Mouse (Mus musculus): ENCODE measurements at regions not wholly inside any gene's neighbourhood (a gene's known extent, or its start where the extent isn't known, plus 50 kb on each side); places are given as distances from the start of the nearest gene placed in this dataset.
A peak's percentile ranks its signal among the peaks of the same experiment; 100 is the strongest.

DNA sequence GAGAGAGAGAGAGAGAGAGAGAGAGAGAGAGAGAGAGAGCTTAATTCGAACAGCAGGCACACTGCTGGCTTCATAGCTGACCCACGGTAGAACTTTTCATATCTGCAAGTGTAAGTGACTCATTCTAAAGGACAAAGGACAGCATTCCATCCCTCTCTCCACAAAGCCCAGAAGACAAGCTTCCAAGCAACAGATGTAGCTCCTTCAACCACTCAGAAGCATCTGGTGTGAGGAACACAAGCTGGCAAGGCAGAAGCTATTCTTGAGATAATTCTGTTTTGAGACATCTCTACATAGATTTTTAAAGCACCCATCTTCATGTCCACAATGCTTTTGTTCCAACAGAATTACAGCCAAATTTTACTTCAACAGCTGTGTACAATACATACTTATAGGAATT is 294.2 kb upstream of the Gria1 start:
- no peak for DNase-seq (ENCODE audit: low read depth)
- TF ChIP-seq CTCF (IDR thresholded peaks at IDR 0.05; ENCODE audit: borderline replicate concordance, extremely low read depth, insufficient read depth, insufficient read length) (no peak), POLR2A (IDR thresholded peaks at IDR 0.05; ENCODE audit: borderline replicate concordance, extremely low read depth, insufficient read depth, insufficient read length, poor library complexity, severe bottlenecking) (no peak)

DNA sequence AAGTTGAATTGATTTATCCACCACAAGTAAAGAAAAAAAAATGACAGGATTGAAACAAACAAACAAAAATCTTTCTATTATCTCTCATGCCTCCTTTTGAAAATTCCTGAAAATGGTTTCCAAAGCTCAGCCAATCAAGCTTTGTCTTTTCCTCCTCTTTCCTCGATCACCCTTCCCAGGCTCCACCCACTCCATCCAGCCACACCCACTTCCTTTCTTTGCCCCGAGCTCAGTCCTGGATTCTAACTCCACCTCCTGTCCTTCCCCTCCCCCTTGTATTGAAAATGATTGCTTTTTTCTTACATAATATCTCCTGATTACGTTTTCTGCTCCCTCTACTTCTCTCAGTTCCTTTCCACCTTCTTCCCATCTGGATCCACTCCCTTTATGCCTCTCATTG is 286.0 kb upstream of the Gria1 start:
- TF ChIP-seq POLR2A (IDR thresholded peaks at IDR 0.05; ENCODE audit: borderline replicate concordance, extremely low read depth, insufficient read depth, insufficient read length, poor library complexity, severe bottlenecking), result no peak
- TF ChIP-seq CTCF (IDR thresholded peaks at IDR 0.05; ENCODE audit: borderline replicate concordance, extremely low read depth, insufficient read depth, insufficient read length), result no peak
- DNase-seq (ENCODE audit: low read depth), result no peak

DNA sequence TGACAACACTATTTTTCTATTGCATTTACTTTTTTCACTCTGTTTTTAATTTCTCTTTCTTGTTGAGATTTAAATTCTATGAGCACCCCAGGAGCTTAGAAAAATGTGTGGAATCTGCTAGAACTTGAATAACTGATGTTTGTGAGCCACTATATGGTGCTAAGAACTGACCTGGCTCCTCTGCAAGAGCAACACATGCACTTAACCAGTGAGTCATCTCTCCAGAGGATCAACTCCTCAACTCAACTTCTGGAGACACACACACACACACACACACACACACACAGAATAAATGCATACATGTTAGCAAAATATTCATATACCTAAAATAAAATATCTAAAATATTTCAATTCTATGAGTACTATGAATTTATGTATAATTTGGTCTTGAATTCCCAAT is 285.0 kb upstream of the Gria1 start:
- TF ChIP-seq POLR2A (IDR thresholded peaks at IDR 0.05; ENCODE audit: borderline replicate concordance, extremely low read depth, insufficient read depth, insufficient read length, poor library complexity, severe bottlenecking) (no peak), CTCF (IDR thresholded peaks at IDR 0.05; ENCODE audit: borderline replicate concordance, extremely low read depth, insufficient read depth, insufficient read length) (no peak)
- no peak for DNase-seq (ENCODE audit: low read depth)

DNA sequence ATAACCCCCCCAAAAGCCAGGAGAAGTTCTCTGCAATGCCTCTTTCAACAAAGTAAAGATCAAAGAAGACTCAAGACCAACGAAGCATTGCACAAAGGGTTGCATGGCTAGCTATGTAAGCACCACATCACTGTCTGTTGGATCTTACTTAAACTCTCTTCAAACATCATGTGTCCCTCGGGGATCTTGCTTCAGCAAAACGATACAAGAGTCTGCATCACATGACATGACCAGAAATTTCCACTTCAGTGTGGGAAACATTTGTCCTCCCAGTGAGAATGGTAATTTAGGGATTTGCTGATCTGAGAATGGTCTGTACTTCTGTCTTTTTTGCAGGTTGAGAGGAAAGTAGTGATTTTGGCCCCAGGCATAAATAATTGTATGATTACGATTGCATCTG is 283.6 kb upstream of the Gria1 start:
- TF ChIP-seq CTCF (IDR thresholded peaks at IDR 0.05; ENCODE audit: borderline replicate concordance, extremely low read depth, insufficient read depth, insufficient read length) (no peak), POLR2A (IDR thresholded peaks at IDR 0.05; ENCODE audit: borderline replicate concordance, extremely low read depth, insufficient read depth, insufficient read length, poor library complexity, severe bottlenecking) (no peak)
- DNase-seq (ENCODE audit: low read depth), result peak; percentile 31

DNA sequence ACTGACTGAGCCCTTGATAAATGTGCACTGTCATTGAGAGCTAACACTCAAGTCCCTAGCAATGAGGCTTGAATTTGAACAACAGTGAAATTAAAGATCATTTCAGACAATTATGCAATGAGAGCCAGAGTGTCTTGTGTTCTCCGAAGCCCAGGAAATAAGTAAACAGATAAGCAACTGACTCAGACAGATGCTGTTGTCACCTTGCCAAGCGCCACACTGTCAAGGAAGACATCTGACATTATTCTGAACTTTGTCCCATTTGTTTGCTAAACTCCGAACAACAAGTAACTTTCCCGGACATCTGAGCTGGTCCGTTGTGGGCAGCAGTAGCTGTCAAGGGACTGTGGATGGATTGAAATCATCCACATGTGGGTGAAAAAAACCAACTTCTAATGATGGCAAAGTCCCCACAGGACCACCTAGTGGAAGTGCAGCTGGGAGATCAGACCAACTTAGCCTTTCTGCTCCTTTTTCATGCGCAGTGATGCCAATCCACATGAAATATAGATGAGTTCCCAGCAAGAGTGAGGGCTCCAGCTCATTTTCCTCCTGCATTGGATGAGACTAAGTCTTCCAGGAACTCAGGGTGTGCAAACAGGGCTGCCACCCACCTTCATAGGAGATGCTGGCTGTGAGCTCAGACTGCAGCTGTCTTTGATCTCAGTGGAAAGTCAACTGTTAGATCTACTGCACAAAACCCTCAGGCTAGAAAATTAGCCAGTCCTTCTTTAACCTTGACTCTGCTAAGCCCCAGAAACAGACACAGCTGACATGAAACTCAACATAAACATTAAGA is 282.8 kb upstream of the Gria1 start:
- TF ChIP-seq CTCF (IDR thresholded peaks at IDR 0.05; ENCODE audit: borderline replicate concordance, extremely low read depth, insufficient read depth, insufficient read length) (no peak), POLR2A (IDR thresholded peaks at IDR 0.05; ENCODE audit: borderline replicate concordance, extremely low read depth, insufficient read depth, insufficient read length, poor library complexity, severe bottlenecking) (no peak)
- no peak for DNase-seq (ENCODE audit: low read depth)

DNA sequence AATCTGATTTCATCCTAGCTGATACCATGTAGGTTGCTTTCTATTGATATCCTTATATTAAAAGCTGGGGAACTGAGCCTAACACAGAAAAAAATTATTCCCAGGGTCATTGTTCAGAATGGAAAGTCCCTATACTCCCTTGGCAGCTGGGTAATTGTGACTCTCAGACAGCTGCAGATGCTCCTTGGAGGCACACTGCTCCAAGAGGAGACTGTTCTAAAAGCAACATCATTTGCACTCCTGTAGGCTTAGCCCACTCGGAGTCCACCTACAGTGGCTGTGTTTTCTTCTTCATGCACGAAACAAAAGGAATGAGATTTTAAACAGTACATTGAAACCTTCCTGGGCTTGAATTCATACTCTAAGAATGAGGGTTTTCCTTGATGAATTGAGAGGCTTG is 269.3 kb upstream of the Gria1 start:
- TF ChIP-seq POLR2A (IDR thresholded peaks at IDR 0.05; ENCODE audit: borderline replicate concordance, extremely low read depth, insufficient read depth, insufficient read length, poor library complexity, severe bottlenecking), result no peak
- no peak for TF ChIP-seq CTCF (IDR thresholded peaks at IDR 0.05; ENCODE audit: borderline replicate concordance, extremely low read depth, insufficient read depth, insufficient read length)
- peak; percentile 63 for DNase-seq (ENCODE audit: low read depth)

DNA sequence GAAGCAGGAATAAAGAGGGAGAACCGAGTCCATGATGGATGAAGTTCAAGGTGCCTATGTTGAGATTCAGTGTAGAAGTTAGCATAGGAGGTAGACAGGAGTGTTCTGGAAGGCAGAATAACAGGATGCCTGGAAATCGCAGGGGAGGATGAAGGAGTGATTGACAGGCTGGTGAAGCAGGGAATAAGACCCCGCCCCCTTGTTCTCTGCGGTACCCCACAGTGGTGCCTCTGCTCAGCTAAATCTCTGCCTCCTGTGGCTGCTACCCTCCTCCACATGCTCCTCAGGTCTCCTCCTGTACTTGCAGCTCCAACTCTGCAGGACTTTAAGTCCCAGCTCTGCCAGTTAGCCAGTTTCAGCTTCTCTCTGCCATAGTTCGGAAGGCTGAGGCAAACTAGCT is 261.2 kb upstream of the Gria1 start:
- no peak for TF ChIP-seq CTCF (IDR thresholded peaks at IDR 0.05; ENCODE audit: borderline replicate concordance, extremely low read depth, insufficient read depth, insufficient read length)
- TF ChIP-seq POLR2A (IDR thresholded peaks at IDR 0.05; ENCODE audit: borderline replicate concordance, extremely low read depth, insufficient read depth, insufficient read length, poor library complexity, severe bottlenecking), result no peak
- peak; percentile 44 for DNase-seq (ENCODE audit: low read depth)

DNA sequence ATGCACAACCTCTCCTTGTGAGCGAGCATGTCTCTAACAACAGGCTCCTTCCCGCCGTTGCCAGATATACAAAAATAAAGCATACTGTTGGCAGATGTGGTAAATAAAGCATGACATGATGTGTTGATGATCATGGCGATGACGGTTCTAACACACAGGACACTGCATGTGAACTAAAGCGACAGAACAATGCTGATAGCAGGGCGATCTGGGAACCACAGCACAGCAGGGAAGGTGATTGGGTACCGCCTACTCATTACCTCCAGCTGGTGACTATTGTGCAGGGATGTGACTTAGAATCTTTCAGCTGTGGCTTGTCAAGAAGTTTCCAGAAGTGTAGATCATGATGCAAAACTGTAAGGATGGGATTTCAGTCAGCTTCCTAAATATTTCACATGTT is 260.5 kb upstream of the Gria1 start:
- DNase-seq (ENCODE audit: low read depth), result no peak
- TF ChIP-seq CTCF (IDR thresholded peaks at IDR 0.05; ENCODE audit: borderline replicate concordance, extremely low read depth, insufficient read depth, insufficient read length), result no peak
- TF ChIP-seq POLR2A (IDR thresholded peaks at IDR 0.05; ENCODE audit: borderline replicate concordance, extremely low read depth, insufficient read depth, insufficient read length, poor library complexity, severe bottlenecking), result no peak

DNA sequence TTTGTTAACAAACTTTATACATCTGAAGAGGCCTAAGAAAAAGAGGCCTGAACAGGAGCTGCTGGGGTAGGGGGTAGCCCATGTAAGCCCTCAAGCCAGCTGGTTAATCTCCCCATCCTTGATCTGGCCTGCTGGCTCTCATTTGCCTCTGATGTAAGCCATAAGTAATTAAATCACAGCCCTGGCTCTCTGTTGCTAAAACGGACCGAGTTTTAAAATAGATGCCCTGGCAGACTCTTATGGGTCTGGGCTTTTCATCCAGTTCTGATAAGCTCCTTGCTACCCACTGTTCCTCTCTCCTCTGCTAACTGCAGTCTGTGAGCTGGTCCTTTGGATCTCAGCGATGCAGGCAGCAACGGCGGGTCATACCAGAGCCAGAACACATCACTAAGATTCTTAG is 259.3 kb upstream of the Gria1 start:
- TF ChIP-seq CTCF (IDR thresholded peaks at IDR 0.05; ENCODE audit: borderline replicate concordance, extremely low read depth, insufficient read depth, insufficient read length) (no peak), POLR2A (IDR thresholded peaks at IDR 0.05; ENCODE audit: borderline replicate concordance, extremely low read depth, insufficient read depth, insufficient read length, poor library complexity, severe bottlenecking) (no peak)
- DNase-seq (ENCODE audit: low read depth), result peak; percentile 59

DNA sequence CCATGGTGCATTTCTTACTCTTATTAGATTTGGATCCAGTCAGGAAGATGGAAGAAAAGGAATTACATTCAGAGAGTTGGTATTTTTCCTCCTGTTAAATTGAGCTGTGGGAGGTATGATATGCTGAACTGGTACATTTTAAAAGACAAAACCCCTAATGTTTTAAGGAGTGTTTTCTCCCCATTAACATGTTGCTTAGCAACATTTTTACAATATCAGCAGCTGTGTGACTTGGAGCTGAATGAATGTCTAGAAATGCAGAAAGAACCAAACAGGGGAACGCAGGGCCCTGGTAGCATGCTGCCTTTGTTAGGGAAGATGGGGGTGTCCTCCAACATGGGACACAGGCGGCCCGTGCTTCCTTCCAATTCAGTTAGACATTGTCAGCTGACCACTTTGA is 257.5 kb upstream of the Gria1 start:
- peak; percentile 75 for DNase-seq (ENCODE audit: low read depth)
- TF ChIP-seq CTCF (IDR thresholded peaks at IDR 0.05; ENCODE audit: borderline replicate concordance, extremely low read depth, insufficient read depth, insufficient read length) (no peak), POLR2A (IDR thresholded peaks at IDR 0.05; ENCODE audit: borderline replicate concordance, extremely low read depth, insufficient read depth, insufficient read length, poor library complexity, severe bottlenecking) (no peak)

DNA sequence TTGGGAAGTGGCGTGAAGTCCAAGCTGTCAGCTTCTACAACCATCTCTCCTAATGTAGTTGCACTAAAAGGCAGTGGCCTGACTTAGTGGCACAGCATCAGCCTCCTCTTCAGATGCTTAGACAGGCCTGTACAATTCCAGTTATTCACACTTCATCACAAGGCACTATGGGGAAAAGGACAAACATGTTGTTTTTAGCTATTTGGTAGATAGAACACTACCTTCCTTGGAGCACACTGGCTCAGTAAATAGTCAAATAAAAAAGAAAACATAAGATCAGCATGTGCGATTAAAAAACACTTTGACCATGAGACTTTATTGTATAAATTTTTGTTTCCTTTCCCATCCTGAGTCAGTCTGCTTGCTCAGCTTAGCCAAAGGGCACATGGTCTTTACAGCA is 250.7 kb upstream of the Gria1 start:
- no peak for DNase-seq (ENCODE audit: low read depth)
- TF ChIP-seq POLR2A (IDR thresholded peaks at IDR 0.05; ENCODE audit: borderline replicate concordance, extremely low read depth, insufficient read depth, insufficient read length, poor library complexity, severe bottlenecking) (no peak), CTCF (IDR thresholded peaks at IDR 0.05; ENCODE audit: borderline replicate concordance, extremely low read depth, insufficient read depth, insufficient read length) (no peak)

DNA sequence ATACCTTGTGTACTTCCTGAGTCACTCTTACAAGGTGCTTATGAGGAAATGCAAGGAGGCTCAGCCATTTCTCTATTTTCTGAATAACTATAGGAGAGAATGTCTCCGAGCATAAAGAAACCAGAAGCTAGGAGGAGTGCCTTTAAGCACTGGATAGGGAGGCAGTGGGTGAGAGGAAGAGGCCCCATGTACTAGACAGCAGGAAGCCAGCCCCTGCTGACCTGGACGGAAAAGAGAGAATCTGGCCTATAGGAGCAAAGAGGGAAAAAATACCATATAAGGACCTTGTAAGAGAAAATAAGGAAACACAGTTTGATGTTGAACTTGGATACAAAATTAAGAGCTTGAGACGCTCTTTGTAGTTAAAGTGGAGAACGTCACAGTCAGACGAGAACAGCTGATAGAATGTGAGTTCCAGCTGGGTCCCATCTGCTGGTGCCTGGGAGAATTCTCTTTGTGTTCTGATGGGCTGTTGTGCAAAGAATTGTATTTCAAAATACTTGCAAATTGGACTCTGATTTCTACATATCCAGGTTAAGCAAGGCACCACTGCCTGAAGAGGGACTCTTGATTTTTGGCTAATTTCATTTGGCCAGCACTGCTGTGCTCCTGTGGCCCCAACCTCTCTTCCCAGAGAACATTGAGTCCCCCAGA is 248.6 kb upstream of the Gria1 start:
- DNase-seq (ENCODE audit: low read depth), result peak; percentile 52
- no peak for TF ChIP-seq CTCF (IDR thresholded peaks at IDR 0.05; ENCODE audit: borderline replicate concordance, extremely low read depth, insufficient read depth, insufficient read length)
- TF ChIP-seq POLR2A (IDR thresholded peaks at IDR 0.05; ENCODE audit: borderline replicate concordance, extremely low read depth, insufficient read depth, insufficient read length, poor library complexity, severe bottlenecking), result no peak

All from brain, embryonic 14.5 days (tissue).